Mouse (Mus musculus): ENCODE measurements around the gene Gnai3.

- TF ChIP-seq POLR2A (IDR thresholded peaks at IDR 0.05; ENCODE audit: control insufficient read depth, extremely low read depth, insufficient read depth, low read length, poor library complexity) (no peak), CTCF (IDR thresholded peaks at IDR 0.05; ENCODE audit: borderline replicate concordance, control insufficient read depth, extremely low read depth, insufficient read depth, low read length, poor library complexity) (no peak)
Observed at GRCm38 (mm10) chr3:108195287-108195686, 49.3 kb upstream of the Gnai3 start.
